Mouse (Mus musculus) stomach, postnatal 0 days (tissue): ENCODE data around the gene Tle4.

ENCODE experiments used
- CTCF ChIP-seq: IDR thresholded peaks from 2 replicates; pipeline ENCODE4 v1.5.1; 2016; ENCODE audit warnings: antibody characterized with exemption, low read depth, mild to moderate bottlenecking, moderate library complexity
- EP300 ChIP-seq: optimal IDR thresholded peaks from 2 replicates; pipeline ENCODE3; 2016; ENCODE audit warnings: antibody characterized with exemption

DNA sequence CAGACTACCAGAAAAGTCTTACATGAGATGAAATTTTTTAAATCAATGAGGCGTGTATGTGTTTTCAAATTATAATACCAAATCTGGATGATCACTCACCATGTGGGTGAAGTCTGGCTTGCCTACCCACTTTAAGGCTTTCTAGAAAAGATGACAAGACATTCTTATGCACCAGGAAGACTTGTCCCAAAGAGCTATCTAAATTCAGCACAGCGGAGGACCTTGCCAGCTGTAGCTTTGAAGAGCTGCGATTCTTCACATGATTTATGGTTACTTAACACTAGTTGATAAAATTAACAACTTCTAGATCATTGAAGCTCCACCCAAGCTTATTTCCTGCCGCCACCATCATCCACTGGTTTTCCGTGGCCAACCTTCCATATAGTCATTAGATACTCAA lies 176.2 kb downstream of the Tle4 start:
- TF ChIP-seq CTCF (no peak), EP300 (no peak)
